Mouse (Mus musculus): ENCODE data around the gene Pabpc1l. TPM values are rescaled to one million over a fixed set of nuclear protein-coding genes. Genes with fewer than 3 reads are reported as not detected.

Gene Pabpc1l
- polyA plus RNA-seq, 1 experiment from 2014 or later, result 1.4 TPM

GRCm38 (mm10) chr2:163998981-163999380 is 26.3 kb upstream of the Pabpc1l start:
- H3K36me3 ChIP-seq (replicated peaks; ENCODE audit: control insufficient read depth, insufficient read depth, low read depth, low read length), result no peaks in the 10 kb centered on the region
- 93% methylated on average over 6 of the region's 6 CpGs for WGBS
- no peaks in the 10 kb centered on the region for H3K9me3 ChIP-seq (replicated peaks; ENCODE audit: control insufficient read depth, low read length)
- H3K27me3 ChIP-seq (ENCODE audit: control insufficient read depth, insufficient read depth, low read length), result no peaks in the 10 kb centered on the region
- no peak overlapping the region for H3K9ac ChIP-seq (replicated peaks; ENCODE audit: low read length)
- DNase-seq (ENCODE audit: low spot score), result no peak
- no peak overlapping the region for H3K27ac ChIP-seq (replicated peaks; ENCODE audit: low read depth, low read length)
- no peak overlapping the region for H3K4me2 ChIP-seq (ENCODE audit: low read depth, low read length)
- H3K4me3 ChIP-seq (ENCODE audit: low read depth, low read length), result no peak overlapping the region
- no peak for ATAC-seq (replicated peaks; ENCODE audit: insufficient number of reproducible peaks, low FRiP score, low TSS enrichment, low read depth)
- no peaks in the 10 kb centered on the region; the same call in 1 of the 2 replicates for H3K4me1 ChIP-seq (ENCODE audit: control insufficient read depth, insufficient read depth, low read length)

GRCm38 (mm10) chr2:164002637-164003036 is 22.6 kb upstream of the Pabpc1l start:
- Histone ChIP-seq H3K4me1 (ENCODE audit: control insufficient read depth, insufficient read depth, low read length) (no peaks in the 10 kb centered on the region), H3K4me2 (ENCODE audit: low read depth, low read length) (no peak overlapping the region), H3K9ac (replicated peaks; ENCODE audit: low read length) (no peak overlapping the region), H3K4me3 (ENCODE audit: low read depth, low read length) (no peak overlapping the region), H3K27me3 (ENCODE audit: control insufficient read depth, insufficient read depth, low read length) (no peaks in the 10 kb centered on the region), H3K27ac (replicated peaks; ENCODE audit: low read depth, low read length) (no peak overlapping the region), H3K36me3 (replicated peaks; ENCODE audit: control insufficient read depth, insufficient read depth, low read depth, low read length) (no peaks in the 10 kb centered on the region), H3K9me3 (replicated peaks; ENCODE audit: control insufficient read depth, low read length) (no peaks in the 10 kb centered on the region)
- WGBS, result 89% methylated on average over 3 of the region's 3 CpGs
- no peak for ATAC-seq (replicated peaks; ENCODE audit: insufficient number of reproducible peaks, low FRiP score, low TSS enrichment, low read depth)
- DNase-seq (ENCODE audit: low spot score), result no peak

GRCm38 (mm10) chr2:164004503-164004902 is 20.7 kb upstream of the Pabpc1l start:
- Histone ChIP-seq H3K4me2 (ENCODE audit: low read depth, low read length) (no peak overlapping the region), H3K36me3 (replicated peaks; ENCODE audit: control insufficient read depth, insufficient read depth, low read depth, low read length) (no peaks in the 10 kb centered on the region), H3K9me3 (replicated peaks; ENCODE audit: control insufficient read depth, low read length) (no peaks in the 10 kb centered on the region), H3K27me3 (ENCODE audit: control insufficient read depth, insufficient read depth, low read length) (no peaks in the 10 kb centered on the region), H3K4me3 (ENCODE audit: low read depth, low read length) (no peak overlapping the region), H3K9ac (replicated peaks; ENCODE audit: low read length) (no peak overlapping the region), H3K27ac (replicated peaks; ENCODE audit: low read depth, low read length) (no peak overlapping the region), H3K4me1 (ENCODE audit: control insufficient read depth, insufficient read depth, low read length) (no peaks in the 10 kb centered on the region)
- WGBS, result 85% methylated on average over 5 of the region's 5 CpGs
- ATAC-seq (replicated peaks; ENCODE audit: insufficient number of reproducible peaks, low FRiP score, low TSS enrichment, low read depth) (no peak), DNase-seq (ENCODE audit: low spot score) (no peak)

- Histone ChIP-seq H3K4me3 (ENCODE audit: low read depth, low read length) (no peak overlapping the region), H3K9me3 (replicated peaks; ENCODE audit: control insufficient read depth, low read length) (no peaks in the 10 kb centered on the region), H3K4me2 (ENCODE audit: low read depth, low read length) (no peak overlapping the region), H3K27me3 (ENCODE audit: control insufficient read depth, insufficient read depth, low read length) (no peaks in the 10 kb centered on the region), H3K36me3 (replicated peaks; ENCODE audit: control insufficient read depth, insufficient read depth, low read depth, low read length) (no peaks in the 10 kb centered on the region; the same call in 1 of the 2 replicates), H3K9ac (replicated peaks; ENCODE audit: low read length) (no peak overlapping the region), H3K27ac (replicated peaks; ENCODE audit: low read depth, low read length) (no peak overlapping the region), H3K4me1 (ENCODE audit: control insufficient read depth, insufficient read depth, low read length) (no peaks in the 10 kb centered on the region)
- WGBS, result 64% methylated on average over 10 of the region's 10 CpGs
- ATAC-seq (replicated peaks; ENCODE audit: insufficient number of reproducible peaks, low FRiP score, low TSS enrichment, low read depth) (no peak), DNase-seq (ENCODE audit: low spot score) (peak; percentile 28)
Measured at GRCm38 (mm10) chr2:164006932-164007331, 18.3 kb upstream of the Pabpc1l start.

DNA sequence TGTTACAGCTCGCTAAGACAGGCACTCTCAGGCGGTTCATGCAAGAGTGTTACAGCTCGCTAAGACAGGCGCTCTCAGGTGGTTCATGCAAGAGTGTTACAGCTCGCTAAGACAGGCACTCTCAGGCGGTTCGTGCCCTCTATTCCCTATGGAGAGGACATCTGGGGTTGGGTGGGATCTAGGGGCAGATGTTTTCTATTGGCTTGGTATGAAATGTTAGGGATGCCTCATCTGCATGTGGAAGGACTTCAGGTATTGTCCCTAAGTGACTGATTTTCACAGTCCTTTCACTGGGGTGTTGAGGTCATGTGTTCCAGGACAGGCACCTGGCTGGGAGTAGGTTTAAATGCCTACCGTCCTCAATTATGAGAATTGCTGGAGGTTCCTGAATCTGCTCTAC is 17.7 kb upstream of the Pabpc1l start:
- no peaks in the 10 kb centered on the region for H3K27me3 ChIP-seq (ENCODE audit: control insufficient read depth, insufficient read depth, low read length)
- H3K4me2 ChIP-seq (ENCODE audit: low read depth, low read length), result no peak overlapping the region
- H3K27ac ChIP-seq (replicated peaks; ENCODE audit: low read depth, low read length), result no peak overlapping the region
- DNase-seq (ENCODE audit: low spot score), result no peak
- no peak for ATAC-seq (replicated peaks; ENCODE audit: insufficient number of reproducible peaks, low FRiP score, low TSS enrichment, low read depth)
- 91% methylated on average over 7 of the region's 8 CpGs for WGBS
- H3K9ac ChIP-seq (replicated peaks; ENCODE audit: low read length), result no peak overlapping the region
- no peak overlapping the region for H3K4me3 ChIP-seq (ENCODE audit: low read depth, low read length)
- H3K9me3 ChIP-seq (replicated peaks; ENCODE audit: control insufficient read depth, low read length), result no peaks in the 10 kb centered on the region
- no peaks in the 10 kb centered on the region; the same call in 1 of the 2 replicates for H3K36me3 ChIP-seq (replicated peaks; ENCODE audit: control insufficient read depth, insufficient read depth, low read depth, low read length)
- no peaks in the 10 kb centered on the region for H3K4me1 ChIP-seq (ENCODE audit: control insufficient read depth, insufficient read depth, low read length)

GRCm38 (mm10) chr2:164007987-164008545 is 17.2 kb upstream of the Pabpc1l start:
- H3K9me3 ChIP-seq (replicated peaks; ENCODE audit: control insufficient read depth, low read length), result no peaks in the 10 kb centered on the region

GRCm38 (mm10) chr2:164009227-164009626 is 16.0 kb upstream of the Pabpc1l start:
- ATAC-seq (replicated peaks; ENCODE audit: insufficient number of reproducible peaks, low FRiP score, low TSS enrichment, low read depth), result no peak
- DNase-seq (ENCODE audit: low spot score), result no peak
- no peak overlapping the region for H3K4me2 ChIP-seq (ENCODE audit: low read depth, low read length)
- H3K9me3 ChIP-seq (replicated peaks; ENCODE audit: control insufficient read depth, low read length), result no peaks in the 10 kb centered on the region
- H3K9ac ChIP-seq (replicated peaks; ENCODE audit: low read length), result no peak overlapping the region
- WGBS, result 90% methylated on average over 6 of the region's 6 CpGs
- no peaks in the 10 kb centered on the region for H3K4me1 ChIP-seq (ENCODE audit: control insufficient read depth, insufficient read depth, low read length)
- H3K36me3 ChIP-seq (replicated peaks; ENCODE audit: control insufficient read depth, insufficient read depth, low read depth, low read length), result no peaks in the 10 kb centered on the region; the same call in none of the 2 replicates
- H3K4me3 ChIP-seq (ENCODE audit: low read depth, low read length), result no peak overlapping the region
- H3K27ac ChIP-seq (replicated peaks; ENCODE audit: low read depth, low read length), result no peak overlapping the region
- no peaks in the 10 kb centered on the region for H3K27me3 ChIP-seq (ENCODE audit: control insufficient read depth, insufficient read depth, low read length)

More at GRCm38 (mm10) chr2:164007987-164008545, 17.2 kb upstream of the Pabpc1l start:
- WGBS, result 79% methylated on average over 2 of the region's 2 CpGs
- Histone ChIP-seq H3K27ac (replicated peaks; ENCODE audit: low read depth, low read length) (no peak overlapping the region), H3K9ac (replicated peaks; ENCODE audit: low read length) (no peak overlapping the region), H3K36me3 (replicated peaks; ENCODE audit: control insufficient read depth, insufficient read depth, low read depth, low read length) (no peaks in the 10 kb centered on the region; the same call in 1 of the 2 replicates), H3K4me3 (ENCODE audit: low read depth, low read length) (no peak overlapping the region), H3K4me2 (ENCODE audit: low read depth, low read length) (no peak overlapping the region), H3K27me3 (ENCODE audit: control insufficient read depth, insufficient read depth, low read length) (no peaks in the 10 kb centered on the region), H3K4me1 (ENCODE audit: control insufficient read depth, insufficient read depth, low read length) (no peaks in the 10 kb centered on the region)
- DNase-seq (ENCODE audit: low spot score), result no peak
- ATAC-seq (replicated peaks; ENCODE audit: insufficient number of reproducible peaks, low FRiP score, low TSS enrichment, low read depth), result no peak

DNA sequence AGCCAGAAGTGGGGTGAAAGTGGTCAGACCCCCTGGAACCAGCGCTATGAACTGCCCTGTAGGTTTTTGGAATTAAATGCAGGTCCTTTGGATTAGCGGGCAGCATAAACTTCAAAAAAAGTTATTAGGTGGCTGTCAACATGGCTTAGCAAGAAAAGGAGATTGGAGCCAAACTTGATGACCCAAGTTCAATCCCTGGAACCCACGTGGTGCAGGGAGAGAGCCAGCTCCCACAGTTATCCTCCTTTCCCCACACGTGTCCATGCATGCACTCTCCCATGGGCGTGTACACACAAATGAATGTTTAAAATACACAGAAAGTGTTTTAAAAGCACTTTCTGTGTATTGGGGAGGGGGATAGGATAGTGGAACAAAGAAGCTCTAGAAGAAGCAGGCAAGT is 14.8 kb upstream of the Pabpc1l start:
- Histone ChIP-seq H3K4me3 (ENCODE audit: low read depth, low read length) (no peak overlapping the region), H3K9ac (replicated peaks; ENCODE audit: low read length) (no peak overlapping the region), H3K27me3 (ENCODE audit: control insufficient read depth, insufficient read depth, low read length) (no peaks in the 10 kb centered on the region), H3K9me3 (replicated peaks; ENCODE audit: control insufficient read depth, low read length) (no peaks in the 10 kb centered on the region), H3K4me1 (ENCODE audit: control insufficient read depth, insufficient read depth, low read length) (no peaks in the 10 kb centered on the region), H3K36me3 (replicated peaks; ENCODE audit: control insufficient read depth, insufficient read depth, low read depth, low read length) (no peaks in the 10 kb centered on the region; the same call in none of the 2 replicates), H3K27ac (replicated peaks; ENCODE audit: low read depth, low read length) (no peak overlapping the region), H3K4me2 (ENCODE audit: low read depth, low read length) (no peak overlapping the region)
- DNase-seq (ENCODE audit: low spot score) (no peak), ATAC-seq (replicated peaks; ENCODE audit: insufficient number of reproducible peaks, low FRiP score, low TSS enrichment, low read depth) (no peak)
- WGBS, result 87% methylated on average over 5 of the region's 5 CpGs

All from embryonic facial prominence, embryonic 11.5 days (tissue).